13 mouse cellular contexts compared by ENCODE assay signal in the genomic region with DNA sequence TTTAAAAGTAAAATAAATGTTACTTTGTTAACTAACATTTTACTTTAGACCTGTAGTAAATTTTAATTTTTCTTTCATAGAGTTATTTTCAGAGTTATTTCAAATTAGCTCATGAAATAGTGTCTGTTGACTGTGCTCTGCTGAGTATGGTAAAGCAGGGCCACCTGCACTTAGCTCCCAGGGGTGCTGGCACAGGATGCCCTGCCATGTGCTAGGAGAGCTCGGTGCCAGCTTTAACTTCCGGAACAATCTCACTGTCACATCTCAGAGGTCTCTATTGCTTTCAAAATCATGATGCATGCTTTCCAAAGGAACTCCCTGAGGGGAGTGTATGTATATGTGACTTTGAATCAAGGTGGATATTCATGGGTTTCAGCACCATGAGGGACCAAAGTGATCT.
"Had no signal": no experiment of that assay in that cellular context is flagged by ENCODE, and none has a peak within 500 bp of the region (broad histone marks: within the 10 kb centered on the region; RNA-seq: fewer than 3 reads in every experiment).

No protein-coding gene starts in this region.

- H3K27ac ChIP-seq: lung, embryonic 15.5 days; macrophage; midbrain, embryonic 13.5 days; midbrain, embryonic 15.5 days; neural tube, embryonic 12.5 days; stomach, embryonic 15.5 days; stomach, postnatal 0 days had no signal

- H3K9ac ChIP-seq: lung, embryonic 15.5 days; midbrain, embryonic 13.5 days; midbrain, embryonic 15.5 days; neural tube, embryonic 12.5 days; stomach, embryonic 15.5 days had no signal

- ATAC-seq: midbrain, embryonic 13.5 days; midbrain, embryonic 15.5 days had no signal

- H3K4me3 ChIP-seq: lung, embryonic 15.5 days; megakaryocyte, embryonic 14.5 days; midbrain, embryonic 13.5 days; midbrain, embryonic 15.5 days; neural tube, embryonic 12.5 days; stomach, embryonic 15.5 days had no signal

- H3K4me1 ChIP-seq: lung, embryonic 15.5 days; midbrain, embryonic 13.5 days; midbrain, embryonic 15.5 days; neural tube, embryonic 12.5 days; stomach, embryonic 15.5 days had no signal

- DNase-seq: lung, postnatal 14 days; right cerebral cortex, postnatal 14 days; thymus, adult 2 months; thymus, postnatal 25 days; thymus, postnatal 4 days had no signal

- H3K27me3 ChIP-seq: lung, embryonic 15.5 days; megakaryocyte, embryonic 14.5 days; midbrain, embryonic 13.5 days; midbrain, embryonic 15.5 days; neural tube, embryonic 12.5 days; stomach, embryonic 15.5 days had no signal
